Mouse (Mus musculus) ES-E14 (cell line): ENCODE results near the gene Mtcl1.

Source experiments
- HCFC1 ChIP-seq: IDR thresholded peaks from 2 replicates; pipeline ENCODE4 v1.6.1; 2012; ENCODE audit warnings: low read length, inconsistent platforms, borderline replicate concordance; ENCODE audit not compliant: insufficient read depth
- ZNF384 ChIP-seq: IDR thresholded peaks from 2 replicates; pipeline ENCODE4 v1.6.1; 2012; ENCODE audit warnings: low read depth, low read length, inconsistent platforms

DNA sequence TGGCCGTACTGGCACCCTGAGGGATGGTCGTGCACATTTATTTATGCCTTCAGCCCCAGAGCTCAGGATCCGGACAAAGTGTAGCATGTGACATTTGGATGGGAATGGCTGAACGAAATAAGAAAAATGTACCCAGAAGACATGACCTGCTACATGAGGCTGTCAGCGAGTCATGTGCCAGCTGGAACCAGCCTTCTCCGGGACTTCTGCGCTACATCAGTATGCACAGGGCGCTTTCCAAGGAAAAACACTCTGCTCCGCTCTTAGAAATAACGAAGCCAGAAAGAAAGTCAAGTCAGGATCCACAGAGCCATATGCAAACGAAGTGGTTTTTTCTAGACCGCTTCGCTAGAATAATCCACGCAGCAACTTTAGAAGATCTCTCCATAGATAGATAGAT is 14.5 kb downstream of the Mtcl1 start:
- no peak for TF ChIP-seq ZNF384
- no peak for TF ChIP-seq HCFC1
